In genomic region chr14:99687062-99687806, GRCm38 (mm10) we compare ENCODE assay signal across 18 mouse cellular contexts.
"Had no signal": no experiment of that assay in that cellular context is flagged by ENCODE, and none has a peak within 500 bp of the region (broad histone marks: within the 10 kb centered on the region; RNA-seq: fewer than 3 reads in every experiment).

No protein-coding gene starts in this region.

- H3K4me2 ChIP-seq: lung, embryonic 15.5 days; midbrain, embryonic 11.5 days; midbrain, embryonic 13.5 days; midbrain, embryonic 15.5 days; neural tube, embryonic 12.5 days; stomach, embryonic 15.5 days had no signal

- DNase-seq: liver, postnatal 0 days; lung, adult 2 months; lung, postnatal 14 days; lung, postnatal 36 days; right cerebral cortex, postnatal 25 days; right cerebral cortex, postnatal 4 days; thymus, adult 18-20 months; thymus, postnatal 14 days; thymus, postnatal 36 days had no signal

- H3K27me3 ChIP-seq: lung, embryonic 15.5 days; megakaryocyte, embryonic 14.5 days; midbrain, embryonic 13.5 days; midbrain, embryonic 15.5 days; neural tube, embryonic 12.5 days; stomach, embryonic 15.5 days had no signal

- H3K36me3 ChIP-seq: lung, embryonic 15.5 days; midbrain, embryonic 13.5 days; midbrain, embryonic 15.5 days; neural tube, embryonic 12.5 days; stomach, embryonic 15.5 days had no signal

- H3K4me1 ChIP-seq: lung, embryonic 15.5 days; megakaryocyte, embryonic 14.5 days; midbrain, embryonic 13.5 days; midbrain, embryonic 15.5 days; neural tube, embryonic 12.5 days; stomach, embryonic 15.5 days had no signal

- H3K9me3 ChIP-seq: lung, embryonic 15.5 days; midbrain, embryonic 13.5 days; midbrain, embryonic 15.5 days; neural tube, embryonic 12.5 days; stomach, embryonic 15.5 days had no signal

- ATAC-seq: liver, postnatal 0 days; lung, postnatal 0 days; midbrain, embryonic 13.5 days; midbrain, embryonic 15.5 days had no signal

- H3K4me3 ChIP-seq: lung, embryonic 15.5 days; megakaryocyte, embryonic 14.5 days; midbrain, embryonic 13.5 days; midbrain, embryonic 15.5 days; neural tube, embryonic 12.5 days; stomach, embryonic 15.5 days had no signal

- H3K27ac ChIP-seq: lung, embryonic 15.5 days; macrophage; midbrain, embryonic 13.5 days; midbrain, embryonic 15.5 days; neural tube, embryonic 12.5 days; stomach, embryonic 15.5 days had no signal

- H3K9ac ChIP-seq: liver, postnatal 0 days; lung, embryonic 15.5 days; midbrain, embryonic 13.5 days; midbrain, embryonic 15.5 days; neural tube, embryonic 12.5 days; stomach, embryonic 15.5 days had no signal
